Mouse (Mus musculus) hindbrain, embryonic 14.5 days (tissue): Measurements from ENCODE around the gene Arfip1. TPM values are rescaled to one million over a fixed set of nuclear protein-coding genes. Genes with fewer than 3 reads are reported as not detected.

ENCODE experiments used
- ATAC-seq: fragments of 200-750 bp; cut with Nextera tagmentation; 2 replicates; pipeline ENCODE4 v1.8.0; 2017; ENCODE audit warnings: moderate number of reproducible peaks, mild to moderate bottlenecking, moderate TSS enrichment, moderate library complexity; ENCODE audit not compliant: low FRiP score
- DNase-seq: peaks from one replicate; pipeline ENCODE4 v3.0.0-alpha.2; 2015; ENCODE audit warnings: low spot score
- H3K27ac ChIP-seq: fragments of 300-500 bp; sonication (generic); 2 replicates; pipeline ENCODE4 v1.5.1; 2014; ENCODE audit warnings: mild to moderate bottlenecking, moderate library complexity
- H3K27me3 ChIP-seq: fragments of 300-500 bp; sonication (generic); 2 replicates; pipeline ENCODE4 v1.6.1; 2014; ENCODE audit warnings: mild to moderate bottlenecking, low read length, mixed read lengths; ENCODE audit not compliant: control insufficient read depth, insufficient read depth
- H3K36me3 ChIP-seq: fragments of 300-500 bp; sonication (generic); replicated peaks from 2 replicates; pipeline ENCODE4 v1.6.1; 2014; ENCODE audit not compliant: control insufficient read depth, insufficient read depth
- H3K4me1 ChIP-seq: fragments of 300-500 bp; sonication (generic); replicated peaks from 2 replicates; pipeline ENCODE4 v1.6.1; 2014; ENCODE audit warnings: antibody characterized with exemption, low read length, mixed read lengths; ENCODE audit not compliant: control insufficient read depth, insufficient read depth
- H3K4me2 ChIP-seq: fragments of 300-500 bp; sonication (generic); replicated peaks from 2 replicates; pipeline ENCODE4 v1.6.1; 2014; ENCODE audit warnings: mild to moderate bottlenecking, moderate library complexity
- H3K4me3 ChIP-seq: fragments of 300-500 bp; sonication (generic); replicated peaks from 2 replicates; pipeline ENCODE4 v1.5.1; 2014; ENCODE audit warnings: mild to moderate bottlenecking, low read length
- H3K9ac ChIP-seq: fragments of 300-500 bp; sonication (generic); 2 replicates; pipeline ENCODE4 v1.6.1; 2014
- H3K9me3 ChIP-seq: fragments of 300-500 bp; sonication (generic); 2 replicates; pipeline ENCODE4 v1.6.1; 2016; ENCODE audit warnings: low read length; ENCODE audit not compliant: control insufficient read depth
- WGBS: fragments of 180-500 bp; shearing (Covaris S2); extraction: QIAGEN DNeasy Blood & Tissue Kit; methylation state at CpG from one replicate; pipeline ENCODE4 v1.1.7; 2014; 5-methylcytosine and 5-hydroxymethylcytosine counted together
- polyA plus RNA-seq: library from polyadenylated mRNA; unstranded; fragments of >200 nt; fragmentation: Nextera tagmentation; extraction: Ambion mirVana; gene quantifications from 2 replicates; pipeline ENCODE4 v1.2.1, GENCODE M21; 2014

The Arfip1 gene
- polyA plus RNA-seq, 1 experiment from 2014 or later: 27.9 TPM

- Histone ChIP-seq H3K4me2 (no peak overlapping the region), H3K36me3 (no peaks in the 10 kb centered on the region), H3K4me1 (no peaks in the 10 kb centered on the region), H3K4me3 (no peak overlapping the region), H3K27ac (no peak overlapping the region), H3K27me3 (no peaks in the 10 kb centered on the region), H3K9me3 (no peaks in the 10 kb centered on the region), H3K9ac (no peak overlapping the region)
- 86% methylated on average over 7 of the region's 9 CpGs for WGBS
- ATAC-seq: no peak
- no peak for DNase-seq
Measured at GRCm38 (mm10) chr3:84603212-84603611, 20.8 kb upstream of the Arfip1 start.

- Histone ChIP-seq H3K9ac (no peak overlapping the region), H3K4me2 (no peak overlapping the region), H3K27ac (no peak overlapping the region), H3K36me3 (no peaks in the 10 kb centered on the region), H3K4me3 (no peak overlapping the region), H3K9me3 (no peaks in the 10 kb centered on the region), H3K27me3 (no peaks in the 10 kb centered on the region), H3K4me1 (no peaks in the 10 kb centered on the region)
- 94% methylated on average over 2 of the region's 2 CpGs for WGBS
- DNase-seq: no peak
- no peak for ATAC-seq
Measured at GRCm38 (mm10) chr3:84602759-84603158, 20.3 kb upstream of the Arfip1 start.

GRCm38 (mm10) chr3:84601870-84602495 lies 19.6 kb upstream of the Arfip1 start:
- H3K27me3 ChIP-seq: no peaks in the 10 kb centered on the region
- WGBS: 88% methylated on average over 9 of the region's 9 CpGs
- ATAC-seq: no peak
- no peaks in the 10 kb centered on the region for H3K9me3 ChIP-seq
- H3K27ac ChIP-seq: no peak overlapping the region
- no peaks in the 10 kb centered on the region for H3K36me3 ChIP-seq
- no peaks in the 10 kb centered on the region for H3K4me1 ChIP-seq
- no peak for DNase-seq
- H3K9ac ChIP-seq: no peak overlapping the region
- no peak overlapping the region for H3K4me3 ChIP-seq
- no peak overlapping the region for H3K4me2 ChIP-seq

GRCm38 (mm10) chr3:84598756-84599155 lies 16.3 kb upstream of the Arfip1 start:
- ATAC-seq (no peak), DNase-seq (no peak)
- Histone ChIP-seq H3K4me3 (no peak overlapping the region), H3K27ac (no peak overlapping the region), H3K9ac (no peak overlapping the region), H3K4me2 (no peak overlapping the region), H3K4me1 (peaks cover 8% of the 10 kb centered on the region), H3K36me3 (no peaks in the 10 kb centered on the region), H3K9me3 (no peaks in the 10 kb centered on the region), H3K27me3 (no peaks in the 10 kb centered on the region)
- WGBS: 94% methylated on average over 6 of the region's 6 CpGs

GRCm38 (mm10) chr3:84597996-84598734 lies 15.7 kb upstream of the Arfip1 start:
- Histone ChIP-seq H3K4me2 (no peak overlapping the region), H3K36me3 (no peaks in the 10 kb centered on the region), H3K4me1 (peaks cover 8% of the 10 kb centered on the region), H3K27me3 (no peaks in the 10 kb centered on the region), H3K9ac (no peak overlapping the region), H3K27ac (no peak overlapping the region), H3K9me3 (no peaks in the 10 kb centered on the region), H3K4me3 (no peak overlapping the region)
- 87% methylated on average over 6 of the region's 6 CpGs for WGBS
- DNase-seq (no peak), ATAC-seq (no peak)

GRCm38 (mm10) chr3:84595677-84596234 lies 13.3 kb upstream of the Arfip1 start:
- H3K4me3 ChIP-seq: no peak overlapping the region
- ATAC-seq: no peak

GRCm38 (mm10) chr3:84594894-84595676 lies 12.7 kb upstream of the Arfip1 start:
- Histone ChIP-seq H3K4me1 (peaks cover 8% of the 10 kb centered on the region), H3K4me2 (peak overlapping the region; percentile 38), H3K9me3 (no peaks in the 10 kb centered on the region), H3K27ac (no peak overlapping the region), H3K4me3 (no peak overlapping the region; the same call in 1 of the 2 replicates), H3K27me3 (no peaks in the 10 kb centered on the region), H3K9ac (no peak overlapping the region), H3K36me3 (no peaks in the 10 kb centered on the region)
- ATAC-seq (no peak), DNase-seq (no peak)
- WGBS: 13% methylated on average over 23 of the region's 23 CpGs

More at GRCm38 (mm10) chr3:84595677-84596234, 13.3 kb upstream of the Arfip1 start:
- H3K27ac ChIP-seq: no peak overlapping the region
- H3K4me2 ChIP-seq: peak overlapping the region; percentile 38
- no peaks in the 10 kb centered on the region for H3K27me3 ChIP-seq
- peaks cover 8% of the 10 kb centered on the region for H3K4me1 ChIP-seq
- no peaks in the 10 kb centered on the region for H3K9me3 ChIP-seq
- no peak overlapping the region for H3K9ac ChIP-seq
- no peak for DNase-seq
- H3K36me3 ChIP-seq: no peaks in the 10 kb centered on the region
- 36% methylated on average over 5 of the region's 5 CpGs for WGBS

- DNase-seq: no peak
- no peaks in the 10 kb centered on the region for H3K9me3 ChIP-seq
- no peak within 1 kb of the TSS for H3K9ac ChIP-seq
- 92% methylated on average over 2 of the region's 2 CpGs for WGBS
- H3K27me3 ChIP-seq: no peaks in the 10 kb centered on the region
- peaks cover 8% of the 10 kb centered on the region for H3K4me1 ChIP-seq
- no peaks in the 10 kb centered on the region for H3K36me3 ChIP-seq
- no peak within 1 kb of the TSS for H3K27ac ChIP-seq
- ATAC-seq: no peak
- H3K4me3 ChIP-seq: no peak within 1 kb of the TSS
- H3K4me2 ChIP-seq: no peak within 1 kb of the TSS
Measured at GRCm38 (mm10) chr3:84593274-84593673, 10.8 kb upstream of the Arfip1 start, which contains the start of gene Tigd4. TSS of gene Tigd4 (plus strand) at chr3:84593574.

GRCm38 (mm10) chr3:84586736-84587135 lies 4.3 kb upstream of the Arfip1 start:
- Histone ChIP-seq H3K27me3 (no peaks in the 10 kb centered on the region), H3K4me3 (no peak overlapping the region), H3K4me2 (no peak overlapping the region), H3K27ac (no peak overlapping the region), H3K36me3 (no peaks in the 10 kb centered on the region), H3K9ac (no peak overlapping the region), H3K4me1 (peaks cover 11% of the 10 kb centered on the region), H3K9me3 (no peaks in the 10 kb centered on the region)
- DNase-seq (no peak), ATAC-seq (no peak)
- 68% methylated on average over 5 of the region's 5 CpGs for WGBS
